Mouse (Mus musculus) cerebellum, postnatal 14 days (tissue): ENCODE data around the gene Zfp639.

ENCODE experiments used
- DNase-seq, 2 experiments: peaks; one replicate each; pipeline ENCODE4 v3.0.0; 2021; ENCODE audit warnings: mixed read lengths in 2 of 2

Zfp639 gene

DNA sequence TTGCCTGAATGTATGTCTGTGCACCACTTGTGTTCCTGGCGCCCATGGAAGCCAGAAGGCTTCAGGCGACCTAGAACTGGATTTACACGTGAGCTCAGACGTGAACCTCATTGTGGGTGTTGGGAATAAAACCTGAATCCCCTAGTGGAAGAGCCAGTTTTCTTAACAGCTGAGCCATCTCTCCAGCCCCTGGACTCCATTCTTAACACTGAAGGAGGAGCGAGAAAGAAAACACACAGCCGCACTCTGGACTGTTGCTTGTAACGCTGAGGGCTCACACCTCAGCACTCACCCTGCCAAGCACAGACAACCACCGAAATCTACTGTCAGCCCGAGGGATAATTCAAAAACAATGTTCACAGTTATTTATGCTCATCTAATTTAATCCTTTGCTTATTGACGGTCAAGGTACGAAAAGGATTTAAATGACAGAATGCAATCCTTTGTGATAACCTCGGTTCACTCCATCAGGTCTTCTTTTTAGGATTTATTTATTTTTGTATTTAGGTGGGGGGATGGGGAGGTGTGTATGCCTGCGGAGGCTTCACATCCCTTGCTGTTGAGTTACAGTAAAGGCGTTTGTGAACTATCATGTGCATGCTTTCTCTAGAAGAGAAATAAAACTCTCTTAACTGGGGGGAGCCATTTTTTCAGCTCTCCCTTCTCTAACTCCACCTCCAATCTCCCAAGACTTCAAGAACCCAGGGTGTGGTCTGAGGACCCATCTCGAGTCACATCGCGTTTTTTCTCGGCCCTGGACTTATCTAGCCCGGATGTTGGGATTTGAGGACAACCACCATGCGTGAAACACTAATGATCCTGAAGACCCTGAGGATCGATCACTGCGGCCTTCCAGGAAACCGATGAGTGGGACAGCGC lies at the start of gene Zfp639:
Gene Zfp639, plus strand, starts transcription at position 764 of the 879 bp plus-strand sequence.
- DNase-seq = peak; percentile 14 to 18

GRCm38 (mm10) chr3:32467321-32467720 lies 42.7 kb upstream of the Zfp639 start:
- no peak for DNase-seq

DNA sequence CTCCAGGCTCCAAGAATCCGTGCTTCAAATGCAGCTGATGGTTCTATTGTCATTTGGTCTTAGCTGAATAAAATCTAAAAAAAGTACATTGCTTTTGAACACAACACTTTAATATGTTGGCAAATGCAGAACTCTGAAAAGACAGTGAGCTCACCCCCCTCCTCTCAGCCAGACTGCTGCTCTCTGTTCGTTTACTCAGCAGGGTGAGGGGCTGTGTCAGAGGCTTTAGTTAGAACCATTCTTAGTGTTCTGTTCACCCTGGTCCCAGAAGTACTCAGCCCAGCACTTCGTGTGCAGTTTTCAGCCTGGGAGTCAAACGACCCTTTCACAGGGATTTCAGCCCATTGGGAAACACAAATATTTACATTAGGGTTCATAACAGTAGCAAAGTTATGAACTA lies 41.6 kb upstream of the Zfp639 start:
- DNase-seq = no peak

DNA sequence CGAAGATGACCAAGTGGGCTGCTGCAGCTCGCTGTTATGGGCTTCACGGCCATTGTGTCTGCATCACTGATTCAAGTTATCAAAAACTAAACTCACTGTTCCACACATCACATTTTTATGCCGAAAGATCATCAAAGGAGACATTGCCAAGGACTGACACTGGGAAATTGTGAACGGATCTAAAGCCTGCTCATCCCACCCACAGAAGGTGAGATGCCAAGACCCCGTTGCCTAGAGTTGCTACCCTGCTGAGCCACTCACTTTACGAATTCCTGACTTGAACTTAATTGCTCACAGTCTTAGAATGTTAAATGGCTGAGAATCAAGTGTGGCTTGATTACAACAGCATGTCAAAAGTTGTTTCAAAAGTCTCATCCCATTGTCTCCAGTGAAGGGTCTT lies 39.6 kb upstream of the Zfp639 start:
- no peak for DNase-seq

GRCm38 (mm10) chr3:32471098-32471497 lies 39.0 kb upstream of the Zfp639 start:
- no peak for DNase-seq

DNA sequence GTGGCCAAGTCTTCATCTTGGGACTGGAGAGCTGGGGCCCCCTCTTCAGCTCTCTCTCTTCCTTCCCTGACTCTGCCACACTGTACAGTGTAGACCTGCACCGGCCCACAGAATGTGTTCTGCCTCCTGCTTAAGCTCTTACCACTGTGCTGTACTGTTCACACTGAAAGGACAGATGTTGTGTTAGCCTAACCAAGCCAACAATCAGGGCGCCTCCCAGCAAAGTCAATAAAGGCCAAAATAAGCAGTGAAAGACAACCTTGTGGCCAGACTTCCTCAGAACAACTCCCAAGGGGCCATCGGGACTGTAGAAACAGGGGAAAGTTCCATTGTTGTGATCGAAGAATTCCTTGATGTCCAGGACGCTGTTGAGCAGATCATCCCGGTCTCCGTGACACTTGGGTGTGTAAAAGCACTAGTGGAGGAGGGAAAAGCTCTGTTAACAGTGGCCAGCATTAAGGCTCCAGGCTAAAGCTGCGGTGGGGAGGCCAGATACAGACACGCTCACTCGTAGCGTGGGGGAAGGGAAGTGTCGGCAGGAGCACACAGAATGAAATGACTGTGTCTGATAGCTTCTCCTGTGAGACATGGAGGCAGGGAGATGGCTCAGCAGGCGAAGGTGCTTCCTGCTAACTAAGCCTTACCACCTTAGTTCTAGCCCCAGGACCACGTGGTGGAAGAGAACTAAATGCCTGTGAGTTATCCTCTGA lies 37.7 kb upstream of the Zfp639 start:
- no peak for DNase-seq

DNA sequence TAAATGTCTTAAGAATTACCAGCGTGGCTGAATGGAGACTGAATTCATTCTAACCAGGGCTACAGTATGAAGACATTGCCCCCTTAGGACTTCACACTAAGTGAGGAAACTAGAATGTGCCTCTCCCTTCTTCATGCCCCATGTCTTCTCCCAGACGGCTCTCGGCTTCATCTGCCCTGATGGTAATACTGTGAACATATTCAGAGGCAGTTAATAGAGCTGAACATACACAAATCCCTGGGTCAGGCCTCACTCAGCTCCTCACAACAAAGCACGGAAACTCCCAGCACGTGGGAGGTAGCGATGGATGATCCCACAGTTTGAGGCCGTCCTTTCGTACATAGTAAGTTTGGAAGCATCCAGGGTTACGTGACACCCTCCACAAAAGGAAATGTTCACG lies 36.9 kb upstream of the Zfp639 start:
- DNase-seq = no peak

DNA sequence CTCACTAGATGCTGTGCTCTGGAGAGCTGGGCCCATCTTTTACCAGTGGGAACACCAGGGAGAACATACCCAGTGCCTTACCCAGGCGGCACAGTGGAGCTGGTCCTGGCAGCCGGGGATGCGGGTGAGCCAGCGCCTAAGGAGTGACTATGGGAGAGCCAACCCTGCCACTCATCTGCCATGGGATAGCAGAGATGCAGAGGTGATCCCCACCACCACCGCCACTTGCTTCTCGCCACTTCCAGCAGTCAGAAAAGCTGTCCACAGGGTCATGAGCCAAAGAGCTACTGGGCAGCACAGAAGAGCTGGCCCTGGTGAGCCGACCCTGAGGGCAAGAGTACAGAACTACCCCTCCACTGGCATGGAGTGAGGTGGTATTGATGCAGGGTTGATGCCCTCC lies 30.1 kb upstream of the Zfp639 start:
- no peak for DNase-seq

GRCm38 (mm10) chr3:32483035-32483434 lies 27.0 kb upstream of the Zfp639 start:
- no peak for DNase-seq

DNA sequence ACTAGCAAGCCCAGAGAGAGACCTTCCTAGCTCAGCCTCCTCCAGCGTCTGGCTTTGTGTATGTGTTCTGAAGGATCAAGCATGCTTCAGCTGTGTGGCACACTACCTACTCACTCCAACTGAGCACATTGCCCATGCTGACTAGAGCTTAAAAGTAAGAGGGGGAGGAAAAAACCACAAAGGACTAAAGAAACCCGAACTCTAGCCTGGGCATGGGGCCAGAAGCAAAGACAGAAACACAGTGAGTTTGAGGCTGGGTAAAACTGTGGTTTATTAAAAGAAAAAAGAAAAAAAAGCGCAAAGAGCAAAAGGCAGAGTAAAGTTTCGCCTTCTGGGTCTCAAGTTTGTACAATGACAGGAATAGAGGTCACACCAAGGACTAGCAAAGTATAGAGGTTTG lies 23.5 kb upstream of the Zfp639 start:
- DNase-seq = no peak

DNA sequence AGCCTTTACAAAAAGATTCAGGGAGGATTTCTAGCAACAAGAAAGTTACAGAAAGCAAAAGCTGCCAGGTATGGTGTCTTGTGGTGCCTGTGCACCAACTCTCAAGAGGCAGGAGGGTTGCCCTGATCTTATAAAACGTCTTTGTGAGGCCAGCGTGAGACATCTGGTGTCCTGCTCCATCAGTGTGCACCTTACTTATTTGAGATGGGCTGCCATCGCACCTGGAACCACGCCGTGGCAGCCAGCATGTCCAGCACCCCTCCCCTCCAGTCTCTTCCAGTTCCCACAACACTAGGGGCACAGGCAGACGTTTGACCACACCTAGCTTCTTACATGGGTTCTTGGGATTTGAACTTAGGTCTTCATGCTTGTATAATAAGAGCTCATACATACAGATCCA lies 21.9 kb upstream of the Zfp639 start:
- DNase-seq = no peak

GRCm38 (mm10) chr3:32490076-32490927 lies 19.8 kb upstream of the Zfp639 start:
- no peak for DNase-seq

- DNase-seq = no peak
Observed at GRCm38 (mm10) chr3:32490928-32491315, 19.1 kb upstream of the Zfp639 start.

- no peak for DNase-seq
Observed at GRCm38 (mm10) chr3:32492097-32493090, 17.7 kb upstream of the Zfp639 start, which contains the start of gene Kcnmb3. Kcnmb3 (minus strand) TSS chr3:32492231.

- no peak for DNase-seq
Observed at GRCm38 (mm10) chr3:32494387-32495087, 15.5 kb upstream of the Zfp639 start.

- no peak for DNase-seq
Observed at GRCm38 (mm10) chr3:32495088-32495770, 14.8 kb upstream of the Zfp639 start.

GRCm38 (mm10) chr3:32495856-32496710 lies 14.0 kb upstream of the Zfp639 start:
- no peak for DNase-seq

GRCm38 (mm10) chr3:32496711-32497070 lies 13.4 kb upstream of the Zfp639 start:
- DNase-seq = no peak

DNA sequence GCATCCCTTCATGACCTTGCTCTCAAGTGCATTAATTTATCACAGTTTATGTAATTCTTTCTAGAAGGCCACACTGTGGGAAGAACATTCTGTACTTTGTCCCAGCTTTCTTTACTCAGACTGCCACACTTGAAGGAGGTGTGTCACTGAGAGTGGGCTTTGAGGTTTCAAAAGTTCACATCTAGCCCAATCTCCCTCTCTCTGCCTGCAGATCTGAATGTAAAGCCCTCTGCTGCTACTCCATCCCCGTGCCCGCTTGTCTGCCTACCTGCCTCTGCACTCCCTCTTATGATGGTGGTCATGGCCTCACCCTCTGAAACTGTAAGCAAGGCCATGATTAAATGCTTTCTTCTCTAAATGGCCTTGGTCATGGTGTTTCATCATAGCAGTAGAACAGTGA lies 9.7 kb upstream of the Zfp639 start:
- DNase-seq = no peak

- DNase-seq = no peak
Observed at GRCm38 (mm10) chr3:32505841-32506240, 4.2 kb upstream of the Zfp639 start.
